Mouse (Mus musculus) midbrain, embryonic 15.5 days (tissue): ENCODE results near the gene Ly6g6d. TPM values are rescaled to one million over a fixed set of nuclear protein-coding genes. Genes with fewer than 3 reads are reported as not detected.

Source experiments
- ATAC-seq: fragments of 200-750 bp; cut with Nextera tagmentation; replicated peaks from 2 replicates; pipeline ENCODE4 v1.8.0; 2017; ENCODE audit warnings: moderate TSS enrichment
- H3K27ac ChIP-seq: fragments of 300-500 bp; sonication (generic); 2 replicates; pipeline ENCODE4 v1.5.1; 2015; ENCODE audit warnings: mild to moderate bottlenecking, inconsistent platforms
- H3K27me3 ChIP-seq: fragments of 300-500 bp; sonication (generic); replicated peaks from 2 replicates; pipeline ENCODE4 v1.6.1; 2015; ENCODE audit warnings: inconsistent platforms
- H3K36me3 ChIP-seq: fragments of 300-500 bp; sonication (generic); replicated peaks from 2 replicates; pipeline ENCODE4 v1.6.1; 2015; ENCODE audit warnings: inconsistent platforms
- H3K4me1 ChIP-seq: fragments of 300-500 bp; sonication (generic); 2 replicates; pipeline ENCODE4 v1.6.1; 2015; ENCODE audit warnings: inconsistent platforms
- H3K4me2 ChIP-seq: fragments of 300-500 bp; sonication (generic); 2 replicates; pipeline ENCODE4 v1.6.1; 2015; ENCODE audit warnings: inconsistent platforms, mild to moderate bottlenecking, moderate library complexity
- H3K4me3 ChIP-seq: fragments of 300-500 bp; sonication (generic); 2 replicates; pipeline ENCODE4 v1.5.1; 2015; ENCODE audit warnings: mild to moderate bottlenecking, inconsistent platforms
- H3K9ac ChIP-seq: fragments of 300-500 bp; sonication (generic); 2 replicates; pipeline ENCODE4 v1.6.1; 2015; ENCODE audit warnings: mild to moderate bottlenecking, inconsistent platforms
- H3K9me3 ChIP-seq: fragments of 300-500 bp; sonication (generic); 2 replicates; pipeline ENCODE4 v1.6.1; 2016; ENCODE audit warnings: inconsistent platforms
- WGBS: fragments of 180-500 bp; shearing (Covaris S2); methylation state at CpG from one replicate; pipeline ENCODE4 v1.1.7; 2015; ENCODE audit warnings: mixed read lengths; 5-methylcytosine and 5-hydroxymethylcytosine counted together
- polyA plus RNA-seq: library from polyadenylated mRNA; unstranded; fragments of >200 nt; fragmentation: Nextera tagmentation; extraction: Ambion mirVana; gene quantifications from 2 replicates; pipeline ENCODE4 v1.2.1, GENCODE M21; 2015

Ly6g6d gene
- polyA plus RNA-seq, 1 experiment from 2014 or later, result 1.9 TPM

- Histone ChIP-seq H3K27ac (no peak overlapping the region), H3K9me3 (no peaks in the 10 kb centered on the region), H3K9ac (no peak overlapping the region; the same call in 1 of the 2 replicates), H3K4me2 (no peak overlapping the region), H3K4me1 (peaks cover 30% of the 10 kb centered on the region), H3K27me3 (peaks cover 33% of the 10 kb centered on the region), H3K36me3 (peaks cover 4% of the 10 kb centered on the region; the same call in 1 of the 2 replicates), H3K4me3 (no peak overlapping the region)
- no peak for ATAC-seq
- WGBS, result 89% methylated on average over 8 of the region's 8 CpGs
Observed at GRCm38 (mm10) chr17:35061299-35061698, 16.6 kb downstream of the Ly6g6d start.

GRCm38 (mm10) chr17:35060737-35061297 lies 17.0 kb downstream of the Ly6g6d start:
- H3K27me3 ChIP-seq, result peaks cover 28% of the 10 kb centered on the region
- peaks cover 30% of the 10 kb centered on the region for H3K4me1 ChIP-seq
- no peak overlapping the region for H3K27ac ChIP-seq
- 60% methylated on average over 22 of the region's 22 CpGs for WGBS
- no peaks in the 10 kb centered on the region for H3K9me3 ChIP-seq
- H3K9ac ChIP-seq, result peak overlapping the region; percentile 71; the same call in 1 of the 2 replicates
- ATAC-seq, result no peak
- H3K4me3 ChIP-seq, result peak overlapping the region; percentile 72
- peak overlapping the region; percentile 76 for H3K4me2 ChIP-seq
- H3K36me3 ChIP-seq, result peaks cover 4% of the 10 kb centered on the region; the same call in 1 of the 2 replicates

GRCm38 (mm10) chr17:35060071-35060470 lies 17.8 kb downstream of the Ly6g6d start:
- peaks cover 23% of the 10 kb centered on the region for H3K4me1 ChIP-seq
- H3K4me2 ChIP-seq, result peak overlapping the region; percentile 76
- no peaks in the 10 kb centered on the region for H3K9me3 ChIP-seq
- peak overlapping the region; percentile 71 for H3K9ac ChIP-seq
- H3K27me3 ChIP-seq, result peaks cover 21% of the 10 kb centered on the region
- peak; percentile 37 for ATAC-seq
- peaks cover 4% of the 10 kb centered on the region; the same call in 1 of the 2 replicates for H3K36me3 ChIP-seq
- H3K4me3 ChIP-seq, result peak overlapping the region; percentile 72
- 24% methylated on average over 14 of the region's 14 CpGs for WGBS
- H3K27ac ChIP-seq, result no peak overlapping the region

GRCm38 (mm10) chr17:35058911-35059892 lies 18.7 kb downstream of the Ly6g6d start, which contains the start of gene Ddah2:
TSS of gene Ddah2 (plus strand) at chr17:35059035.
- Histone ChIP-seq H3K4me1 (peaks cover 20% of the 10 kb centered on the region), H3K27ac (peak within 1 kb of the TSS; percentile 84), H3K9me3 (no peaks in the 10 kb centered on the region), H3K4me2 (peak within 1 kb of the TSS; percentile 76), H3K36me3 (peaks cover 4% of the 10 kb centered on the region; the same call in 1 of the 2 replicates), H3K4me3 (peak within 1 kb of the TSS; percentile 72), H3K9ac (peak within 1 kb of the TSS; percentile 71), H3K27me3 (peaks cover 13% of the 10 kb centered on the region)
- peak; percentile 89 for ATAC-seq
- under 1% methylated on average over 57 of the region's 57 CpGs for WGBS

GRCm38 (mm10) chr17:35058316-35058715 lies 19.5 kb downstream of the Ly6g6d start:
- peaks cover 20% of the 10 kb centered on the region for H3K4me1 ChIP-seq
- peak overlapping the region; percentile 72 for H3K4me3 ChIP-seq
- peaks cover 4% of the 10 kb centered on the region; the same call in 1 of the 2 replicates for H3K27me3 ChIP-seq
- H3K4me2 ChIP-seq, result peak overlapping the region; percentile 76
- peaks cover 4% of the 10 kb centered on the region; the same call in 1 of the 2 replicates for H3K36me3 ChIP-seq
- peak overlapping the region; percentile 71 for H3K9ac ChIP-seq
- peak; percentile 19; the same call in 1 of the 2 replicates for ATAC-seq
- 68% methylated on average over 9 of the region's 9 CpGs for WGBS
- H3K27ac ChIP-seq, result peak overlapping the region; percentile 84
- H3K9me3 ChIP-seq, result no peaks in the 10 kb centered on the region

GRCm38 (mm10) chr17:35057090-35057489 lies 20.8 kb downstream of the Ly6g6d start:
- peaks cover 24% of the 10 kb centered on the region for H3K4me1 ChIP-seq
- H3K27me3 ChIP-seq, result no peaks in the 10 kb centered on the region
- no peak for ATAC-seq
- no peak overlapping the region for H3K4me2 ChIP-seq
- no peak overlapping the region for H3K27ac ChIP-seq
- H3K36me3 ChIP-seq, result peaks cover 4% of the 10 kb centered on the region; the same call in 1 of the 2 replicates
- 86% methylated on average over 3 of the region's 3 CpGs for WGBS
- no peaks in the 10 kb centered on the region for H3K9me3 ChIP-seq
- H3K9ac ChIP-seq, result no peak overlapping the region
- no peak overlapping the region for H3K4me3 ChIP-seq

- no peak overlapping the region for H3K9ac ChIP-seq
- WGBS, result 92% methylated on average over 7 of the region's 7 CpGs
- H3K9me3 ChIP-seq, result no peaks in the 10 kb centered on the region
- ATAC-seq, result no peak
- no peak overlapping the region for H3K27ac ChIP-seq
- no peak overlapping the region for H3K4me3 ChIP-seq
- H3K36me3 ChIP-seq, result no peaks in the 10 kb centered on the region
- no peaks in the 10 kb centered on the region for H3K27me3 ChIP-seq
- H3K4me2 ChIP-seq, result no peak overlapping the region
- H3K4me1 ChIP-seq, result peaks cover 33% of the 10 kb centered on the region
Observed at GRCm38 (mm10) chr17:35055691-35056495, 22.0 kb downstream of the Ly6g6d start.

GRCm38 (mm10) chr17:35052271-35052798 lies 25.5 kb downstream of the Ly6g6d start:
- Histone ChIP-seq H3K27ac (peak overlapping the region; percentile 82), H3K4me2 (peak overlapping the region; percentile 48; the same call in 1 of the 2 replicates), H3K9ac (peak overlapping the region; percentile 42; the same call in 1 of the 2 replicates), H3K27me3 (no peaks in the 10 kb centered on the region), H3K4me1 (peaks cover 24% of the 10 kb centered on the region), H3K36me3 (no peaks in the 10 kb centered on the region), H3K4me3 (no peak overlapping the region; the same call in 1 of the 2 replicates), H3K9me3 (no peaks in the 10 kb centered on the region)
- WGBS, result 68% methylated on average over 12 of the region's 12 CpGs
- ATAC-seq, result no peak

GRCm38 (mm10) chr17:35051156-35052086 lies 26.4 kb downstream of the Ly6g6d start:
- H3K9ac ChIP-seq, result peak overlapping the region; percentile 42
- H3K4me2 ChIP-seq, result peak overlapping the region; percentile 48
- peak; percentile 48; the same call in 1 of the 2 replicates for ATAC-seq
- peak overlapping the region; percentile 33 for H3K4me3 ChIP-seq
- H3K27me3 ChIP-seq, result no peaks in the 10 kb centered on the region
- H3K27ac ChIP-seq, result peak overlapping the region; percentile 82
- 3% methylated on average over 20 of the region's 21 CpGs for WGBS
- no peaks in the 10 kb centered on the region for H3K36me3 ChIP-seq
- peaks cover 26% of the 10 kb centered on the region for H3K4me1 ChIP-seq
- H3K9me3 ChIP-seq, result no peaks in the 10 kb centered on the region

GRCm38 (mm10) chr17:35050126-35050750 lies 27.6 kb downstream of the Ly6g6d start:
- peak overlapping the region; percentile 35 for H3K4me3 ChIP-seq
- no peaks in the 10 kb centered on the region for H3K9me3 ChIP-seq
- H3K27me3 ChIP-seq, result no peaks in the 10 kb centered on the region
- H3K36me3 ChIP-seq, result no peaks in the 10 kb centered on the region
- no peak for ATAC-seq
- H3K4me2 ChIP-seq, result peak overlapping the region; percentile 54
- 2% methylated on average over 27 of the region's 27 CpGs for WGBS
- peak overlapping the region; percentile 47 for H3K9ac ChIP-seq
- peaks cover 32% of the 10 kb centered on the region for H3K4me1 ChIP-seq
- H3K27ac ChIP-seq, result peak overlapping the region; percentile 83
